Mouse (Mus musculus): Measurements from ENCODE around the gene Celf5.

The Celf5 gene

DNA sequence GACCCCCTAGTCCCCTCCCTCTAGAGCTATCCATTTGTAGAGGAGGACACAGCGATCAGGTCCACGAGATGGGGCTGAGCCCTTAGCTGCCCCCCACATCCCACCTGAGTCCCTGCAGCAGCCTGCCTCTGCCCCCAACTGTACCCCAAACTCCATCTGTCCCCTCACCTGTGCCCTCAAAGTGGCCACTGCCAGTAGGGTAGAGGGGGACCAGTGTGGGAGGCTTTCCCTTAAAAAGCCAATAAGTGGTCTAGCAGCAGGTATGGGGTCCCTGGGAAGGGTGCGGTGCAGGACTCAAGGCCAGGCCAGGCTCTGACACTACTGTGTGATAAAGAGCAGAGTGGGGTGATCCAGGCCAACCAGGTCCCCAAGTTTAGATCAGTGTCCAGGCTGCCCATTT lies 55.2 kb downstream of the Celf5 start:
- peak in 1 of 2 experiments; percentile 21 for DNase-seq (ENCODE audit: low spot score in 2 of 2)

DNA sequence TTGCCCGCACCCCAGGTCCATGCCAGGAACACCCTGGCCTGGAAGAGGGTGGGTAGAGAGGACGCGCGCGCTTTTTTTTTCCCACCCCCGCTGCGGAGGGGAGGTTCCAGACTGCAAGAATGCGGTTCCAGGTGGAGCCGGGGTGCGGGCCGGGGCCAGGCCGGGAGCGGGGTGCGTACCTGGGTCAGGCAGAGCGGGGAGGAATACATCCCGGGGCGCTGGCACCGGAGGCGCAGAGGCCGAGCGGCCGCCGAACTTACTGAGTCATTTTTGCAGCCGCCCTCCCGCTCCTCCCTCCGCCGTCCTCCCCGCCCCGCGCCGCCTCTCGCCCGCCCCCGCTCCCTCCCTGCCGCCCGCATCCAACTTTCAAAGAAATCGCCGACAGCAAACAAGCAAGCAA lies 55.6 kb downstream of the Celf5 start:
- DNase-seq (ENCODE audit: low spot score in 2 of 2): peak; percentile 38 to 46

DNA sequence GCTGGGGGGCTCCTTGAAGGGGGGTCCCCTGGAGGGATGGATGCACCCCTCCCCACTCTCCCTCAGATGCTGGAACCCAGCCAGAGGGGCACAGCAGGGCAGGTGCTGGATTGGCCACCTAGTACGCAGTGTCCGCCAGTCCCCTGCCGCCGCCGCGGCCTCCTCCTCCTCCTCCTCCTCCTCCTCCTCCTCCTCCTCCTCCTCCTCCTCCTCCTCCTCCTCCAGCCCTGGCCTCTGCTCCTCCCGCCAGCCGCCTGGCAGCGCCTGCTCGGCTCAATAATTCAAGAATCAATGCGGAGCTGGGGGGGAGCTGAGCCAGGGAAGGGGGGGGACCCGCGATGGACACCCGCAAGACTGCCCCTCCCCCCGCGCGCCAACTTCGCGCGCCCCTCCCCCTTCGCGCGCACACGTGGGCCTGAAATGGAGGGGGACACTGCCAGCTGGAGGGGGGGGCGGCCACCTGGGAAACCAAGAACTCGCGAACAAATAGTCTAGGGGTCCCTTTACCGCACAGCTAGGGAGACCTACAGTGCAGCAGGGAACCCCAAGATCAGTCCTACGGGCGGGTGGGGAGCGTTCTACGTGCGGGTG lies 56.3 kb downstream of the Celf5 start:
- DNase-seq (ENCODE audit: low spot score in 2 of 2): peak; percentile 22 to 27

DNA sequence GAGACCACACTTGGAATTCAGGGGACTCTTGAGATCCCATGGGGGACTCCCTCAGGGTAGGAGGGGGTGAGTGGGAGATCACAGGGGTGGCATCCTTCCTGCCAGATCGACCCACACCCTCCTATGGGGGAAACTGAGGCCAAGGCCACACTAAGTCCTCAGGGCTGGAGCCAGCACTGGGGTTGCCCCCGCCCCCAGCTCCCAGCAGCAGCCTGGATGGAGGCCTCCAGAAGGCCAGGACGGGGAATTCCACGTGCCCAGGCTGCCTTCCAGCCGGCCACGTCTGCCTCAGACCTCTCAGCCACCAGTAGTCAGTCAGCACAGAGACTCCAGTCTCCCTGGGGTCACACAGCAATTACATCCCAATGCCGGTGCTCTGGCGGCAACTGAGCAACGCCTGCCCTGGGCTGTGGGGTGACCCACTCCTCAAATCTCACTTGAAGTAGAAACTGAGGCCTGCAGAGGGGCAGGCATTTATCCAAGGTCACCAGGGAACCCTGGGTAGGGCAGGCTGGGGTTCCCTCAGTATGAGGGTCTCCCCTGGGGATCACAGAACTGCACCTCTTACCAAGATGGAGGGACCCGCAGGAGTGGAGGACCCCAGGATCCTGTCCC lies 57.2 kb downstream of the Celf5 start:
- peak; percentile 35 to 37 for DNase-seq (ENCODE audit: low spot score in 2 of 2)

DNA sequence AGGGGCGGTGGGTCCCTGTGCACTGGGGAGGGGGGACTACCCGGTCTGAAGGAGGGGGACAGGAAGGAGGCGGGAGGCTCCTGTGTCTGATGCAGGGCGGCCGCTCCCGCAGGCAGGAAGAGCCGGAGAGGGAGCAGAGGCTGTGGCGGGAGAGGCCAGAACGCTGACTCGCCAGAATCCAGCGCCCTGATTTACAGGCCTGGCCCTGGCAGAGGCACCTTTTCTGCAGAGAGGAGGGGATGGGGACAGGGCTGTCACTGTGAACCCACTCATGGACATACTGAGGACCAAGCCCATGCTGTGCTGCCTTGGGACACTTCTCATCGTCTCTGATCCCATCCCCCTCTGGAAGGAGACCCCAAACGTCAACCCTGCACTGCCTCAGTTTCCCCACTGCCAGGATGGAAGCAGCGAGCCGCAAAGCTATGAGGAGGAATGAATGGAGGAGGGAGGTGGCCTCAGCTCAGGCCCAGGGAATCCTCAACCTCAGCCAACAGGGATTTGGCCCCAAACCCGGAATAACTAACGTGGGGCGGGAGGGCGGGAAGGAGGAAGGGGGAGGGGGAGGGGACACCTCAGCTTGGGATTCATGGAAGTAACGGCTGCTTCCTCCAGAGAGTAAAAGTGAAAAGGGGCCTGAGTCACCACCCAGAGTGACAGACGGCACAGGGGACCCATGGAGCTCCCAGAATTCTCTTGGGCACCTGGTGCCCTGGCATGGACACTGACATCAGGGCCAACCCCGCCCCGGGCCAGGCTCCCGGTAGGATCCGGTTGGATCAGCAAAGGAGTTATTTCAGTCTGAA lies 58.1 kb downstream of the Celf5 start:
- peak; percentile 38 to 40 for DNase-seq (ENCODE audit: low spot score in 2 of 2)

DNA sequence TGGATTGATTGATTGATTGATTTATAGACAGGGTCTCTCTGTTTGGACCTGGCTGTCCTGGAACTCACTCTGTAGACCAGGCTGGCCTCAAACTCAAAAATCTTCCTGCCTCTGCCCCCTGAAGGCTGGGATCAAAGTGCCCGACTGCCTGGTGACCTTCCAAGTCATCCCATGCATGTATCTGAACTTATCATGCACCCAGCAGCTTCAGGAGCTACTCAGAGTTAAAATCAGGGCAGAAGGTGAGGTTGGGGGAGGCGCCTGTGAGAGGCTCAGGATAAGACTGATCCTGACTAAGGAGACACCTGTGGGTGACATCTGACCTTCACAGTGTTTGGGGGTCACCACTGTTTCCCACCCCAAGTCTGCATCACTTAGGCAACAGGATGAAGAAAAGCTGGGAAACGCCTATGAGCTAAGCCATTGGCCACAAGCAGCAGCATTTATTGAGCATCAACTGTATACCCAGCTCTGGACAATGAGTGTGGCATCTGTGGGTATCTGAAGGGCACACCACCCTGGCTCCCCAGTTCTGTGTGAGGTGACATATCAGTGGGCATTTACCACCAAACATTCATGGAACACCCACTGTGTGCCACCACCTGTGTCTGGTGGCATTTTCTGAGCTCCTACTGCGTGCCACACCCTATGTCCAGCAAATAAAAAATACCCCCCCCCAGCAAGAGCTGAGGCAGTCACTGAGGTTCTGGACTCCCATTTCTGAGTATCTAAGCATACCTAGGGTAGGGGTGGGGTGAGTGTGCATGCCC lies 58.8 kb downstream of the Celf5 start:
- DNase-seq (ENCODE audit: low spot score in 2 of 2): peak; percentile 4 to 7

DNA sequence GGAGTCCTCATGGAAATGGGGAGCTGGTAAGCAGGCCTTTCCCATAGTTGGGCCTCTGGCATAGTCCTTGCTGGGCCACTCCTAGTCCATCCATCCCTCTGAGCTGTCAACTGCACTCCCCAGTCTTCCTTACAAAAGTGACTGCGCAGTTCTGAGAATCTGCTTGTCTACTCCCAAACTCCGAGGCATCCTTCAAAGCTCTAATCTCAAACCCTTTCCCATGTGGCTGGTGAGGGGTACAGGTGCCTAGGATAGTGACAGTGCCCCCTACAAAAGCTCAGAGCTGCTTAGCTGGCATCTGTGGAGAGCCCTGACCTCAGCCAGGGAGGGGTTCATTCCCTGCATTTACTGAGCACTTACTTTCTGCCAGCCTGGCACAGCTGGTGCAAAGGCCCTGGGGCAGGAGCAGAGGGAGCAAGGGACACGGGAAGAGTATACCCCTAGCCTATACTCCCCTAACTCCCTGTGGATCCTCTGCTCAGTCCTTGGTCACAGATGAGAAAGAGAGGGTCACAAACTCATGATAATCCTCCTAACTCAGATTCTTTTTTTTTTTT lies 59.8 kb downstream of the Celf5 start:
- peak in 1 of 2 experiments; percentile 4 for DNase-seq (ENCODE audit: low spot score in 2 of 2)

DNA sequence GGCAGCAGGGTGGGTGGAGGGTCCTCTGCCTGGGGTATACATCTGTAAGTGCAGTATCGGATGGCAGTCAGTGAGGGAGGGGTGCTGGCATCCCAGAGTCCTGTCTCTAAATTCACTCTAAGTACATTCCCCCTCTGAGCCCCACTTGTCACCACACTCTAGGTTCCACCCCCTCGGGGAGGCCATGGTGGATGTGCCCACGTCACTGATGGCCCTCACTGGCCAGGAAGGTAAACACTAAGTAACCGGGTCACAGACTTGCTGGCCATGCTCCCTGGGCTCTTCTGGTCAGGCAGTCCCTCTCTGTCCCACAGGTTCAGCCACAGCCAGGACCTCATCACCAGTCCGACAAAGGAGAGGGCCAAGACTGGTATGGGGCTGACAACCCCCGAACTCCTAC lies 60.3 kb downstream of the Celf5 start:
- peak; percentile 6 to 9 for DNase-seq (ENCODE audit: low spot score in 2 of 2)

DNA sequence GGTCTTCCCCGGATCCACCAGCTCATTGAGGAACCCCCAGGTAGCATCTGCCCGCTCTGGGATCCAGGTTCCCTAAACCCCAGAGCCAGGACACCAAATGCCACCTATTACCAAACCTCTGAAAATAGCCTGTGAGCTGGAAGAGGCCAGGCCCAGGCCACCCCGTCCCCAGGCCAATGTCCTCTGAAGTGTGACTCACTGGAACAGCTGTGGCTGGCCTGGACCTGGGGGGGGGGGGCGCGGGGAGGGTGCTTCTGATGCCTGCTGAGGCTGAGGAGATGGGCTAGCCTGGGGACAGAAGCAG lies 60.8 kb downstream of the Celf5 start:
- DNase-seq (ENCODE audit: low spot score in 2 of 2): no peak

DNA sequence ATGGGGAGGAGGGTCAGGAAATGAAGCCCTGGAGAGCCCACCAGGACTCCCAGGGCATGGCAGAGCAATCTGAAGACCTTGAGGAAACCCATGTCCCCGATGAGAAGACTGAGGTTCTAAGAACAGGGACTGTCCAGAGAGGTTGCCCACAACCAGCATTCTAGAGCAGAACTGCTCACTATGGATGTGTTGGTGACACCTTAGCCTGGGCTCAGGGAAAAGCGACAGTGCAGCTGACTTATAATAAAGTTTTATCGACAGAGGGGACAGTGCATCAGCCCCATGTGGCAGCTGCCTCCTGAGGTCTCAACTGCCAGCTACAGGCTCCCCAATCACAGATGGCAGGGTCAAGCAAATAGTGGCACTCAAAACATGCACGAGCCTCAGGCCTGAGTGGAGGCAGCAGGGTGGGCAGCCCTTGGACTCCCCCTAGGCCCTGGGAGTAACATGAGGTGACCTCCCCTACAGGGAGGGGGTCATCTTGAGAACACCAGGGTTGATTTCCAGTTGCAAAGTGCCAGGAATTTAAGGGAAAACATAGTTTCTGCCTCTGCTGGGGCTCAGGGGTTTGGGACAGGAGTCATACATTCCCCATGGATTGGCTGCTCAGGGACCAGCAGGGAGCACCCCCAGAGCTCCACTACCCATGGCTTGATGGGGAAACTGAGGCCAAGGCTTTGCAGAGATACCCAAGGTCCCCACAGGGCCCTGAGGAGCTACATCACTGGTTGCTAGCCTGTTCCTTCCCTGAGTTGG lies 61.3 kb downstream of the Celf5 start:
- peak; percentile 7 to 11 for DNase-seq (ENCODE audit: low spot score in 2 of 2)

DNA sequence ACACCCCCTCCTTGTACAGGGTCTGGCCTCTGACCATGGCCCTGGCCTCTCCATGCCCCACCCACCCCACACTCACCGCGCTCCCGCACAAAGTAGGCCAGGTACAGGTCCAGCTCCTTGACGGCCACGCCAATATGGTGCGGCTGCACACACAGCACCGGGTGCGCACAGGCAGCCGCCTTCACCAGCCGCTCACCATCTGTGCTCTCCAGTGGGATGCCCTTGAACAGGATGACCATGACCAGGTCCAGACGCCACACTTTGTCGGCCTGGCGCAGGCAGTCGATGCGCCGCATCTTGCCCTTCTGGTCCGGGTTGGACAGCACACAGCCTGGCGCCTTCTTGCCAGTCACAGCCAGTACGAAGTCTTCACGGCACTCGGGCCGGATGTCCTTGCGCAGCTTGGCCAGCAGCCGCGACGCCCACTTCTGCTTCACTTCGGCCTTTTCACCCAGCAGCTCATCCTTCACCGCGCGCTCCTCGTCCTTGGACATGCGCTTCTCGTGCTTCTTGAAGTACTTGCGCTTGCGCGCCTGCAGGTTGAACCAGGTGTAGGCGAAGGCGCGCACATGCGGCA lies 62.2 kb downstream of the Celf5 start:
- DNase-seq (ENCODE audit: low spot score in 2 of 2): peak in 1 of 2 experiments; percentile 7

DNA sequence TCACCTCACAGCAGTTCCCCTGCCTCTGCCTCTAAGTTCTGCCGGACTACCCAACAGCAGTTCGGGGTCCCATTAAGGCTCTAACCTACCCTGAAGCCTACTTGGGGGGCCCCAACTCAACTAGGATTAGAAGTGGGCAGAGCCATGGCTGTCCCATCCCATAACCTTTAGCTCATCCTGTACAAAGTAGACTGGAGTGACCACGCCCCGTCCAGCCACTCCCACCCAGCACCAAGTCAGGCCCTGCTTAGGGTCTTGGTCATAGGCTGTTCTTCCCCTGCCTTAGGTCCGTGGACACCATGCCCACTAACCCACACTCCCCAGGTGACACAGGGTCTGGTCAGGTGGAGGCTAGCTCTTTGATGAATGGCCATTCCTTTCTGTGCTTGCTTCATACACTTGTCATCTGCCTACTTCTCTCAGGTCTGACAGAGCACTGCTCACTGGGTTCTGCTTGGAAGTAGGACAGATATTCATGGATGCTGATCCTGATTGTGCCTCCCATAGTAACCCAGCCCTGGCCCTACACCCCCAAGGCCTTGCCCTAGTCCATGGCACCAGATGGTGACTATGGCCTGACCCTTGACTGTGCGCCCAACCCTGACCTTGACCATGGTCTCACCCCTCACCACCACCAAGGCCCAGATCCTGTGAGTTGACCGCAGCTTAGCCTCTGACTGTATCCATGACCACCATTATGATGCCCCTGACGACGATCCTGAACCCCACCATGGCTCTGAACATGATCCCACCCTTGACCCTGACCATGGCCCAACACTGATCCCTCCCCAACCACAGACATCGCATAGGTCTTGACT lies 63.2 kb downstream of the Celf5 start:
- peak in 1 of 2 experiments; percentile 6 for DNase-seq (ENCODE audit: low spot score in 2 of 2)

DNA sequence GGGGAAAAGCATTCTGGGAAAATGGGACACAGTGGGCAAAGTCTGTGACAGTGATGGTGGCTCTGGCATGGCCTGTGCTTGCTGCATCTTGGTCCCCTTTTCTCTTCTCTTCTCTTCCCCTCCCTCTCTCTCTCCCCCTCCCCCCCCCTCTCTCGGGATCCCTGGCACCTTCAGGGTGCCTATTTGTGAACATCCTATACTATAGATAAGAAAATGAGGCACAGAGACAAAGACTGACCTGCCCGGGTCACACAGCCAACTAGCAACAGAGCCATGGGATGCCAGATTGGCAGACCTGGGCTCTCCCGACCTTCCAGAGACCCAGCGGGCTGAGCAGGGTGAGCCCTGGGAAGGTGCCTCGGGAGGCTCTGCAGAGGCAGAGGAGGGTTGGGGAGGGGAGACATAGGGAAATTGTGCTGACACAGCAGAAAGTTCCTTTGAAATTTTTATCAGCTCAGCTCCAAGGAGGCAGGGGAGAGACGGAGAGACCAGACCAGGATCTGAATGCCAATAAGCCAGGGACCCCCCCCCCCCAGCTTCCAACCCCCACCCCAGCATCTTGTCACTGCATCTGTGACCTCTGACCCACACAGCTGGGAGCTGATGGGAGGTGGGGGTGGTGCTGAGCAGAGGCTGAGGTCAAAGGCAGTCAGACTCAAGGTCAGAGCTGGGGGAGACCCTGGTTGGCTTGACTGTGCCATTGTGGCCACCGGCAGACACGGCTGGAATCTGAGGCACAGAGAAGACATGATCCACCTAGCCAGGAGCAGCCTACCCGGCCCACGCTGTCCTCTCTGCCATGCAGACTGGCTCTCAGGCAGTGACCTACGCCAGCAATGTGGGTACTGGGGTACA lies 64.1 kb downstream of the Celf5 start:
- DNase-seq (ENCODE audit: low spot score in 2 of 2): no peak

DNA sequence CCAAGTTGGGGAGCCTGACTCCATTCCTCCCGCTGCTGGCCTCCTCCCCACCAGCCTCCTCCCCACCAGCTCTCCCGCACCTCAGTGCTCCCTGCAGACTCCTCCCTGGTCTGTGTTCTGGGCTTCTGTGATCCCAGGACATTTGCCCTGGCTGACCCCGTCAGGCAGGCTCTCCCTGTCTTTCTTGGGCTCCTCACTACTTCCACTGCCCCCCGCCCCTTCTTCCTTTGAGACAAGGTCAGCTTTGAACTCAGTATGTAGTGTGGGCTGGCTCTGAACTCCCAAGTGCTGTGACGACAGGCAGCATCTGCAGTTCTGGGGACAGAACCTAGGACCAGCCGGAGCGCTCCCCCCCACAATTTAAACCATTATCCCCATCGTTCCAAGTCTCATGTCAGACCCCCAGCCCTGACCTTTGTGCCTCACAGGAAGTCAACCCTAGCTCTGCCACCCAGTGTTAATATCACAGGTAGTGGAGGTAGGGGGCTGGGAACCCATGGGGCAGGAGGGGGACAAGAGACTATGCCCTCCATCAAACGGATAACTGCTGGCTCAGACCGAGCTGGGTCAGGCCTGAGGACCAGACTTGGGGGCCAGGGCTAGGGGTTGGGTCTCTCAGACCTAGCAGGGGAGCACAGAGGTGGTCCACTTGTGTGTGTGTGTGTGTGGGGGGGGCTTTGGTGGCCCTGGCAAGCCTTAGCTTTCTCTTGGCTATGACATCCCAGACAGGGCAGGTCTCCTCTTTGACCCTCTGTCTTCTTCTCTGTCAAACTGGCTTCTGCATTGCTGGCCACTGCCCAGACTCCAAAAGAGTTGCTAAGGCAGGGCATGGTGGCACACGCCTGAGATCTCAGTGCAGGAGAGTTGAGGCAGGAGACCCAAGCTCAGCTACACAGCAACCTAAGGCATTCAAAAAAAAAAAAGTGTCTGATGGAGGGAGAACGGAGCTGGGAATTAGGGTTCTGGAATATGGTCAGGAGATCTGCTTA lies 65.0 kb downstream of the Celf5 start:
- no peak for DNase-seq (ENCODE audit: low spot score in 2 of 2)

DNA sequence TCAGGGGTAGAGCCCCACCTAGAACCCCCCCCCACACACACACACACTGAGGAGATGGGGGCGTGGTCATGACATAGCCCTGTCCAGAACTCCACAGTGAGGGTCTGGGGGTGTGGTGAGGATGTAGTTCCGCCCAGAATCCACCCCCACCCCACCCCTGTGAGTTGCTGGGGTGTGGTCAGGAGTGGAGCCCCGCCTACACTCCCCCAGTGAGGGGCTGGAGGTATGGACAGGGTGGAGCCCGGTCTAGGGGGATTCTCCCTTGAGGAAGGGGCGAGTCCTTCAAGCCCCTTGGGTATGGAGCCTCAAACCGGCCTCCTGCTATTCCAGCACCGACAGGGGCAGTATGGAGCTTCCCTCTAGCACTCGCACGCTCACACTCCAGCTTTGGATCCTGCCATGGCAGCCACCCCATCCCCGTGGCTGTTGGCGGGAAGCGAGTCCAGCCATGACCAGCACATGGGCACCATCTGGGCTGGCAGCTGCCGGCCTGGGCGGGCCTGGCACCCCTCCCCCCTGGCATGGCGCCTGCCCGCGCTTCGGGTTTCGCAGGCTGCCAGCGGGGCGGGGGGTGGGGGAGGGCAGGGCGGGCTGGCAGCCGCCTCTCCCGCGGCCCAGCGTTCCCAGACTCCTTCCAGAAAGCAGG lies 65.8 kb downstream of the Celf5 start:
- DNase-seq (ENCODE audit: low spot score in 2 of 2): peak; percentile 86 to 89

DNA sequence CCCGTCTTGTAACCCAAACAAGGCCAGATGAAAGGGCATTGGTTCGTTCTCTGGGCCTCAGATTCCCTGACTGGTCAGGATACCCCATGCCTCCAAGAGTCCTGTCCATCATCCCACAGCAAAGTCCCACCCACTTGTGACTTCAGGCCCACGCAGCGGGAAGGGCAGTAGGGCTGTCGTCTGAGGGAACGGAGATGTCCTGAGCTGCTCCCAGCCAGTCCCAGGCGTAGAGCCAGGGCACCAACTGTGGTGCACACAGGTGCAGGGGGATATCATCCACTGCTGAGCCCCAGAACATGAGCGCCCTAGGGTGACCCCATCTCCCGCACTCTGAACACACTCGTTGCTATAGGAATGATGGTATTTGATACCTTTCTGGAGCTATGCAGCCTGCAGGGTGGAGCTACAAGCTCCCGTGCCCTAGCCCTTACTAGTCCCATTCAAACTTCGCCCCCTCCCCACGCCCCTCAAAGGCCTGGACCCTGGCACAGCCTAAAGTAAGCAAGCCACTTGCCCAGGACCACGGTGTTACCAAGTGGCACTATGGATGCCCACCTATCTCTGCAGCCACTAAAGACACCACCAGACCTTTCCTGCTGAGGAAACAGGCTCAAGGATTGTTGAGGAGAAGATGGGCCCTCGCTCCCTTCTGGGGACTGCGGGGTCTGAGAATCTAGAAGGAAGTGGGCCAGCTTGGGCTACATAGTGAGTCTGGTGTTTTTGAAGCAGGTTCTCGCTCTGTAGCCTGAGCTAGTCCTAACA lies 66.8 kb downstream of the Celf5 start:
- DNase-seq (ENCODE audit: low spot score in 2 of 2): no peak

DNA sequence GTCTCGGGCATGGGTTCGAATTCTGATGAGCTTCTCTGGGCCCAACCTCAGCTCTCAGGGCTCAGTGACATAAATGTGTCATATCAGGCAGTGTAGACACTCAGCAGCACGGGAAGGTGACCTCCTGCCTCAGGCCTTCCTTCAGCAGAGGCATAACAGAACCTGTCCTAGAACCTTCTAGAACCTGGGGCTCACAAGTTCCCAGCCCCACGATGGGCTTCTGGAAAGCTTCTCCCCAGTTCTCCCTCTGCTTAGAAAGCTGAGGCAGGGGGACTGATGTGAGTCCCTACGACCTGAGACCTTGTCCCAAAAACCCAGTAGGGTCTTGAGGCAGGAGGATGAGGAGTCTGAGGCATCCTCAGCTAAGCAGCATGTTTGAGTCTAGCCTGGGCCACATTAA lies 67.4 kb downstream of the Celf5 start:
- DNase-seq (ENCODE audit: low spot score in 2 of 2): no peak

All from frontal cortex, postnatal 10 days (tissue).